Mouse (Mus musculus) lung, embryonic 14.5 days (tissue): ENCODE measurements around the gene Chrnb2. TPM values are rescaled to one million over a fixed set of nuclear protein-coding genes. Genes with fewer than 3 reads are reported as not detected.
A peak's percentile ranks its signal among the peaks of the same experiment; 100 is the strongest.

Source experiments
- ATAC-seq: fragments of 200-750 bp; cut with Nextera tagmentation; 2 replicates; pipeline ENCODE4 v1.8.0; 2017; ENCODE audit warnings: mild to moderate bottlenecking, moderate TSS enrichment, moderate library complexity; ENCODE audit not compliant: insufficient read depth
- DNase-seq: peaks from one replicate; pipeline ENCODE4 v3.0.0-alpha.2; 2015
- H3K27ac ChIP-seq: fragments of 300-500 bp; sonication (generic); 2 replicates; pipeline ENCODE4 v1.5.1; 2014; ENCODE audit warnings: low read depth, mild to moderate bottlenecking, moderate library complexity
- H3K27me3 ChIP-seq: fragments of 300-500 bp; sonication (generic); 2 replicates; pipeline ENCODE4 v1.6.1; 2014; ENCODE audit warnings: low read length, control low read depth; ENCODE audit not compliant: insufficient read depth
- H3K36me3 ChIP-seq: fragments of 300-500 bp; sonication (generic); 2 replicates; pipeline ENCODE4 v1.6.1; 2014; ENCODE audit warnings: control low read depth; ENCODE audit not compliant: insufficient read depth
- H3K4me1 ChIP-seq: fragments of 300-500 bp; sonication (generic); 2 replicates; pipeline ENCODE4 v1.6.1; 2014; ENCODE audit warnings: antibody characterized with exemption, control low read depth; ENCODE audit not compliant: insufficient read depth
- H3K4me2 ChIP-seq: fragments of 300-500 bp; sonication (generic); 2 replicates; pipeline ENCODE4 v1.6.1; 2014; ENCODE audit warnings: mild to moderate bottlenecking
- H3K4me3 ChIP-seq: fragments of 300-500 bp; sonication (generic); 2 replicates; pipeline ENCODE4 v1.5.1; 2014; ENCODE audit warnings: low read depth, low read length
- H3K9ac ChIP-seq: fragments of 300-500 bp; sonication (generic); 2 replicates; pipeline ENCODE4 v1.6.1; 2014
- H3K9me3 ChIP-seq: fragments of 300-500 bp; sonication (generic); 2 replicates; pipeline ENCODE4 v1.6.1; 2016; ENCODE audit warnings: low read depth, low read length, control low read depth
- CTCF ChIP-seq: IDR thresholded peaks from 2 replicates; pipeline ENCODE4 v1.5.1; 2016; ENCODE audit warnings: antibody characterized with exemption, low read depth
- WGBS: fragments of 180-500 bp; shearing (Covaris S2); extraction: QIAGEN DNeasy Blood & Tissue Kit; methylation state at CpG from one replicate; pipeline ENCODE4 v1.1.7; 2014; 5-methylcytosine and 5-hydroxymethylcytosine counted together
- polyA plus RNA-seq: library from polyadenylated mRNA; unstranded; fragments of >200 nt; fragmentation: Nextera tagmentation; extraction: Ambion mirVana; gene quantifications from 2 replicates; pipeline ENCODE4 v1.2.1, GENCODE M21; 2014

Chrnb2 gene
- polyA plus RNA-seq, 1 experiment from 2014 or later = 0.63 TPM

GRCm38 (mm10) chr3:89796358-89796757 is 31.9 kb upstream of the Chrnb2 start:
- H3K27ac ChIP-seq = no peak overlapping the region
- no peak for TF ChIP-seq CTCF
- no peak overlapping the region for H3K4me2 ChIP-seq
- no peak for ATAC-seq
- WGBS = 26% methylated on average over 4 of the region's 4 CpGs
- H3K4me1 ChIP-seq = no peaks in the 10 kb centered on the region
- H3K36me3 ChIP-seq = no peaks in the 10 kb centered on the region
- no peak overlapping the region for H3K9ac ChIP-seq
- H3K27me3 ChIP-seq = no peaks in the 10 kb centered on the region
- no peaks in the 10 kb centered on the region for H3K9me3 ChIP-seq
- peak; percentile 25 for DNase-seq
- H3K4me3 ChIP-seq = no peak overlapping the region

GRCm38 (mm10) chr3:89795746-89796145 is 31.3 kb upstream of the Chrnb2 start:
- no peak overlapping the region for H3K27ac ChIP-seq
- ATAC-seq (no peak), DNase-seq (no peak)
- no peak overlapping the region for H3K4me3 ChIP-seq
- TF ChIP-seq CTCF = peak; percentile 21; the same call in 1 of the 2 replicates
- WGBS = 58% methylated on average over 5 of the region's 5 CpGs
- H3K9me3 ChIP-seq = no peaks in the 10 kb centered on the region
- H3K4me2 ChIP-seq = no peak overlapping the region
- no peak overlapping the region for H3K9ac ChIP-seq
- no peaks in the 10 kb centered on the region for H3K4me1 ChIP-seq
- H3K36me3 ChIP-seq = no peaks in the 10 kb centered on the region
- H3K27me3 ChIP-seq = no peaks in the 10 kb centered on the region

GRCm38 (mm10) chr3:89794616-89795015 is 30.2 kb upstream of the Chrnb2 start:
- Histone ChIP-seq H3K9ac (no peak overlapping the region), H3K4me3 (no peak overlapping the region), H3K4me1 (no peaks in the 10 kb centered on the region), H3K27ac (no peak overlapping the region), H3K4me2 (no peak overlapping the region), H3K27me3 (no peaks in the 10 kb centered on the region), H3K9me3 (no peaks in the 10 kb centered on the region), H3K36me3 (no peaks in the 10 kb centered on the region)
- no peak for ATAC-seq
- TF ChIP-seq CTCF = no peak
- no peak for DNase-seq
- 59% methylated on average over 2 of the region's 2 CpGs for WGBS

GRCm38 (mm10) chr3:89788680-89789352 is 24.4 kb upstream of the Chrnb2 start:
- no peak overlapping the region for H3K4me2 ChIP-seq
- no peak overlapping the region for H3K27ac ChIP-seq
- H3K36me3 ChIP-seq = peaks cover 2% of the 10 kb centered on the region; the same call in 1 of the 2 replicates
- no peaks in the 10 kb centered on the region for H3K27me3 ChIP-seq
- H3K4me3 ChIP-seq = no peak overlapping the region
- 72% methylated on average over 16 of the region's 16 CpGs for WGBS
- no peaks in the 10 kb centered on the region for H3K4me1 ChIP-seq
- TF ChIP-seq CTCF = peak; percentile 19; the same call in 1 of the 2 replicates
- DNase-seq (no peak), ATAC-seq (no peak)
- no peak overlapping the region for H3K9ac ChIP-seq
- no peaks in the 10 kb centered on the region for H3K9me3 ChIP-seq

- no peak for DNase-seq
- Histone ChIP-seq H3K36me3 (peaks cover 27% of the 10 kb centered on the region), H3K4me1 (no peaks in the 10 kb centered on the region), H3K9me3 (no peaks in the 10 kb centered on the region), H3K27ac (no peak overlapping the region), H3K27me3 (no peaks in the 10 kb centered on the region), H3K9ac (no peak overlapping the region), H3K4me2 (no peak overlapping the region), H3K4me3 (no peak overlapping the region)
- ATAC-seq = no peak
- no peak for TF ChIP-seq CTCF
- 73% methylated on average over 6 of the region's 6 CpGs for WGBS
Observed at GRCm38 (mm10) chr3:89786275-89786674, 21.8 kb upstream of the Chrnb2 start.

GRCm38 (mm10) chr3:89784991-89785753 is 20.7 kb upstream of the Chrnb2 start:
- ATAC-seq = peak; percentile 69
- H3K27ac ChIP-seq = no peak overlapping the region
- no peaks in the 10 kb centered on the region for H3K4me1 ChIP-seq
- H3K4me2 ChIP-seq = no peak overlapping the region
- TF ChIP-seq CTCF = peak; percentile 93
- no peaks in the 10 kb centered on the region for H3K27me3 ChIP-seq
- H3K9me3 ChIP-seq = no peaks in the 10 kb centered on the region
- peaks cover 38% of the 10 kb centered on the region for H3K36me3 ChIP-seq
- no peak overlapping the region for H3K4me3 ChIP-seq
- 9% methylated on average over 11 of the region's 11 CpGs for WGBS
- H3K9ac ChIP-seq = no peak overlapping the region
- peak; percentile 87 for DNase-seq

GRCm38 (mm10) chr3:89781640-89782039 is 17.2 kb upstream of the Chrnb2 start:
- DNase-seq = no peak
- 73% methylated on average over 5 of the region's 5 CpGs for WGBS
- no peak overlapping the region for H3K9ac ChIP-seq
- no peak for TF ChIP-seq CTCF
- no peaks in the 10 kb centered on the region for H3K9me3 ChIP-seq
- H3K4me2 ChIP-seq = no peak overlapping the region
- H3K4me3 ChIP-seq = no peak overlapping the region
- no peaks in the 10 kb centered on the region for H3K27me3 ChIP-seq
- no peak overlapping the region for H3K27ac ChIP-seq
- H3K4me1 ChIP-seq = no peaks in the 10 kb centered on the region
- no peak for ATAC-seq
- H3K36me3 ChIP-seq = peaks cover 74% of the 10 kb centered on the region
